Mouse (Mus musculus) lung, embryonic 14.5 days (tissue): Measurements from ENCODE around the gene Tent5c. TPM values are rescaled to one million over a fixed set of nuclear protein-coding genes. Genes with fewer than 3 reads are reported as not detected.

Source experiments
- ATAC-seq: fragments of 200-750 bp; cut with Nextera tagmentation; 2 replicates; pipeline ENCODE4 v1.8.0; 2017; ENCODE audit warnings: mild to moderate bottlenecking, moderate TSS enrichment, moderate library complexity; ENCODE audit not compliant: insufficient read depth
- DNase-seq: peaks from one replicate; pipeline ENCODE4 v3.0.0-alpha.2; 2015
- H3K27ac ChIP-seq: fragments of 300-500 bp; sonication (generic); 2 replicates; pipeline ENCODE4 v1.5.1; 2014; ENCODE audit warnings: low read depth, mild to moderate bottlenecking, moderate library complexity
- H3K27me3 ChIP-seq: fragments of 300-500 bp; sonication (generic); 2 replicates; pipeline ENCODE4 v1.6.1; 2014; ENCODE audit warnings: low read length, control low read depth; ENCODE audit not compliant: insufficient read depth
- H3K36me3 ChIP-seq: fragments of 300-500 bp; sonication (generic); 2 replicates; pipeline ENCODE4 v1.6.1; 2014; ENCODE audit warnings: control low read depth; ENCODE audit not compliant: insufficient read depth
- H3K4me1 ChIP-seq: fragments of 300-500 bp; sonication (generic); 2 replicates; pipeline ENCODE4 v1.6.1; 2014; ENCODE audit warnings: antibody characterized with exemption, control low read depth; ENCODE audit not compliant: insufficient read depth
- H3K4me2 ChIP-seq: fragments of 300-500 bp; sonication (generic); 2 replicates; pipeline ENCODE4 v1.6.1; 2014; ENCODE audit warnings: mild to moderate bottlenecking
- H3K4me3 ChIP-seq: fragments of 300-500 bp; sonication (generic); 2 replicates; pipeline ENCODE4 v1.5.1; 2014; ENCODE audit warnings: low read depth, low read length
- H3K9ac ChIP-seq: fragments of 300-500 bp; sonication (generic); 2 replicates; pipeline ENCODE4 v1.6.1; 2014
- H3K9me3 ChIP-seq: fragments of 300-500 bp; sonication (generic); 2 replicates; pipeline ENCODE4 v1.6.1; 2016; ENCODE audit warnings: low read depth, low read length, control low read depth
- CTCF ChIP-seq: IDR thresholded peaks from 2 replicates; pipeline ENCODE4 v1.5.1; 2016; ENCODE audit warnings: antibody characterized with exemption, low read depth
- WGBS: fragments of 180-500 bp; shearing (Covaris S2); extraction: QIAGEN DNeasy Blood & Tissue Kit; methylation state at CpG from one replicate; pipeline ENCODE4 v1.1.7; 2014; 5-methylcytosine and 5-hydroxymethylcytosine counted together
- polyA plus RNA-seq: library from polyadenylated mRNA; unstranded; fragments of >200 nt; fragmentation: Nextera tagmentation; extraction: Ambion mirVana; gene quantifications from 2 replicates; pipeline ENCODE4 v1.2.1, GENCODE M21; 2014

Tent5c gene
- polyA plus RNA-seq, 1 experiment from 2014 or later, result 6.9 TPM

DNA sequence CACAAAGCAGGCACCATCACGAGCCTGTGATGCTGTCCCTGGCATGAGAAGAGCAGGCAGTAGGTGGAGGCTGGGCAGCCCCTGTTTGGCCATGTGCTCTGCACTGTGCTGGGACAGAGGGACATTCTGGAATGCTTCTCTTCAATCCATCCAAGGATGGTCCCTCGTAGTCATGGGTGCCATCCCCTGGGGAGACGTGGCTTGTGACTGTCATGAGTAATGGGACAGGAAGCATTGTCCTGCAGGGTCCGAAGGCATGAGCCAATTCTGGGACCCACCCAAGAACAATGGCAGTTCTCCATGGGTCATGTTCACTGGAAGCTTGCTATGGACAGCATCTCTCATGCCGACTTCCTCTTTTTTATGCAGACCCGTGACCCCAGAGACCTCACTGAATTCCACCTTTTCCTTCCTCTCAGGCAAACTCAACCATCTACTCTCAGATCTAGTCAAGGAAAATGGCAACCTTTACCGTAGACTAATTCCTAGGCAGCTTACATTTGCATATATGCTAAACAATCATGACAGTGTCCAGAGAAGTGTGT, 41.2 kb upstream of the Tent5c start:
- DNase-seq, result no peak
- Histone ChIP-seq H3K9me3 (no peaks in the 10 kb centered on the region), H3K36me3 (no peaks in the 10 kb centered on the region), H3K27me3 (no peaks in the 10 kb centered on the region), H3K4me3 (no peak overlapping the region), H3K4me2 (no peak overlapping the region), H3K4me1 (no peaks in the 10 kb centered on the region), H3K9ac (no peak overlapping the region), H3K27ac (no peak overlapping the region)
- 80% methylated on average over 7 of the region's 7 CpGs for WGBS
- TF ChIP-seq CTCF, result no peak
- ATAC-seq, result no peak

DNA sequence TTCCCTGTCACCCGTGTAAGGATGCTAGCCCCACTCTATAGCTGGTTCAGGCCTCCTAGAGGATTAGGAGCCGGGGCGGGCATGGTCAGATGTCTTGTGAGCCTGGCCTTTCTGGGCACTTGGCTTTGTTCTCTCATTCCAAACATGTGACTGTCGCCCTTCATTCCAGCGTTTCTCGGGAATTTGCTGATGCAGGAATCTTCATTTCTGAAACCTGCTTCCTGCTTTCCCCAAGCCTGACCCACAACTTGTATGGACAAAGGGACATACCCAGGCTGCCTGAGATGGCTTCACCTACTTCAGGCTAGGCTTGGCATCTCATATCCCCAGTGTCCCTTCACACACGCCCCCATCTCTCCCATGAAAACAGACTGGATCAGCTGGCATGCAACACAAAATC, 33.5 kb upstream of the Tent5c start:
- H3K27me3 ChIP-seq, result no peaks in the 10 kb centered on the region
- no peak overlapping the region for H3K9ac ChIP-seq
- no peaks in the 10 kb centered on the region for H3K36me3 ChIP-seq
- 64% methylated on average over 7 of the region's 7 CpGs for WGBS
- no peak overlapping the region for H3K27ac ChIP-seq
- TF ChIP-seq CTCF, result no peak
- H3K4me2 ChIP-seq, result no peak overlapping the region
- ATAC-seq, result no peak
- H3K4me3 ChIP-seq, result no peak overlapping the region
- H3K4me1 ChIP-seq, result no peaks in the 10 kb centered on the region
- no peak for DNase-seq
- no peaks in the 10 kb centered on the region for H3K9me3 ChIP-seq

DNA sequence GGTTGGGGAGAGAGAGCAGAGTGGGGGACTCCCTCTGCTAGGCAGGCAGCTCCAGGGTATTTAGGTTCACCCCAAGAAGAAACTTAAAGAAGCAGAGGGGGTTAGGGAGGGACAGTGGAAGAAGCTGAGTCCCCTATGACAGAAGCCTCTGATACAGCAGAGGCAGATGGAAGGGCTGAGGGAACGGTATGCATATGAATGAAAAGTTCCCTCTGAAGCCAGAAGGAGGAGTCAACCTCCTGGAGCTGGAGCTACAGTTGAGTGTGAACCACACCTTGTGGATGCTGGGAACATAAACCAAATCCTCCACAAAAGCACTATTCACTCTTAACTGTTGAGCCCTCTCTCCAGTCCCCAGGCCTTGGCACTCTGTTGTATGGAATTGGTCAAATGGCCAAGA, 32.5 kb upstream of the Tent5c start:
- Histone ChIP-seq H3K27me3 (no peaks in the 10 kb centered on the region), H3K9me3 (no peaks in the 10 kb centered on the region), H3K4me2 (no peak overlapping the region), H3K4me1 (no peaks in the 10 kb centered on the region), H3K27ac (no peak overlapping the region), H3K9ac (no peak overlapping the region), H3K36me3 (no peaks in the 10 kb centered on the region), H3K4me3 (no peak overlapping the region)
- no peak for TF ChIP-seq CTCF
- WGBS, result 47% methylated on average over 1 of the region's 1 CpGs
- no peak for DNase-seq
- ATAC-seq, result no peak

DNA sequence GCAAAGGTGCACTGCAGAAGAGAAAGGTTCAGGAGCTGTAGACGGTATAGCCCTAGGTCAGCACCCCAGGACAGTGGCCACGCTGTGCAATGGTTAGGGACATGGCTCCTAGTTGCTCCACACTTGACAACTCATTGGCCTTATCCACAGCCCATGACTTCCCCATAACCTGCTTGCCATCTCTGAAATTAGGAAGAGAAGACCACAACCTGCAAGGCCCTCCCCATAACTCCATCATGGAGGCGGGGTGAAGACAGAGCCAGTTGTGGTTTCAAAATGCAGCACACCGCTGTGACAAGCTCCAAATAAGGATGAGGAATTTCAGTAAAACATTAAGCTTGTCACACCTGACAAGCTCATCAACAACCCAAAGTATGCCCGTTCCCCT, 26.6 kb upstream of the Tent5c start:
- Histone ChIP-seq H3K4me3 (no peak overlapping the region), H3K4me1 (no peaks in the 10 kb centered on the region), H3K27ac (no peak overlapping the region), H3K36me3 (no peaks in the 10 kb centered on the region), H3K27me3 (no peaks in the 10 kb centered on the region), H3K9me3 (no peaks in the 10 kb centered on the region), H3K9ac (no peak overlapping the region), H3K4me2 (no peak overlapping the region)
- 77% methylated on average over 5 of the region's 5 CpGs for WGBS
- no peak for TF ChIP-seq CTCF
- ATAC-seq (no peak; the same call in 1 of the 2 replicates), DNase-seq (no peak)

GRCm38 (mm10) chr3:100515093-100515753, 26.1 kb upstream of the Tent5c start:
- Histone ChIP-seq H3K27ac (no peak overlapping the region), H3K36me3 (no peaks in the 10 kb centered on the region), H3K4me1 (no peaks in the 10 kb centered on the region), H3K4me3 (no peak overlapping the region), H3K4me2 (no peak overlapping the region), H3K27me3 (no peaks in the 10 kb centered on the region), H3K9me3 (no peaks in the 10 kb centered on the region), H3K9ac (no peak overlapping the region)
- no peak for ATAC-seq
- 74% methylated on average over 8 of the region's 8 CpGs for WGBS
- no peak for DNase-seq
- TF ChIP-seq CTCF, result no peak

DNA sequence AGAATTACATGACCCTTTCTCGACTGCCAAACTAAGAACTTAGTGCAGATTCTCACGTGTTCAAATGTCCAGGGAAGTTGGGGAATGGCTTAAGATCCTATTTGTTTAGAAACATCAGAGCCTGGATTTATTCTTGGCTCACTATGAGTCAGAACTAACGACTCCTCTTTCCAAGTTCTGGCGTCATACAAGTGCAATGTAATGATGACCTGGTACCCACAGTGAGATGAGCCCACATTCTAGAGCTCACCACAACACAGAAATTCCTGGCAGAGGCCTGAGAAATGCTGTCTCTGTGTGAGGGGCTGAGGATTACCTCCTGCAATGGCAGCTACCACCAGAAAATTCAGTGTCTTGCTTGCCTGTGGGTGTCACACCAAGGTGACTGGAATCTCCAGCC, 18.1 kb upstream of the Tent5c start:
- Histone ChIP-seq H3K9me3 (no peaks in the 10 kb centered on the region), H3K4me2 (no peak overlapping the region), H3K36me3 (no peaks in the 10 kb centered on the region), H3K4me1 (no peaks in the 10 kb centered on the region), H3K27ac (no peak overlapping the region), H3K4me3 (no peak overlapping the region), H3K9ac (no peak overlapping the region), H3K27me3 (no peaks in the 10 kb centered on the region)
- DNase-seq (no peak), ATAC-seq (no peak)
- WGBS, result 70% methylated on average over 4 of the region's 4 CpGs
- no peak for TF ChIP-seq CTCF

- no peaks in the 10 kb centered on the region for H3K36me3 ChIP-seq
- WGBS, result 48% methylated on average over 2 of the region's 2 CpGs
- H3K27ac ChIP-seq, result no peak overlapping the region
- H3K9me3 ChIP-seq, result no peaks in the 10 kb centered on the region
- no peak overlapping the region for H3K4me2 ChIP-seq
- TF ChIP-seq CTCF, result no peak
- ATAC-seq, result no peak
- no peak overlapping the region for H3K4me3 ChIP-seq
- DNase-seq, result no peak
- H3K9ac ChIP-seq, result no peak overlapping the region
- H3K27me3 ChIP-seq, result no peaks in the 10 kb centered on the region
- H3K4me1 ChIP-seq, result no peaks in the 10 kb centered on the region
These were observed 17.6 kb upstream of the Tent5c start for GRCm38 (mm10) chr3:100506715-100507114.
